Mouse (Mus musculus): Measurements from ENCODE around the gene Gm20696. TPM values are rescaled to one million over a fixed set of nuclear protein-coding genes. Genes with fewer than 3 reads are reported as not detected.

The Gm20696 gene
- total and polyA plus RNA-seq, 3 experiments = 0.59 TPM; not detected in 2

GRCm38 (mm10) chr6:99617415-99617814 lies 49.2 kb downstream of the Gm20696 start:
- no peaks in the 10 kb centered on the region for H3K79me2 ChIP-seq (replicated peaks; ENCODE audit: control insufficient read depth, extremely low read depth, insufficient read depth, poor library complexity, severe bottlenecking)
- no peak overlapping the region for H3K27ac ChIP-seq (ENCODE audit: insufficient read depth, low read depth)
- dilution Hi-C loops (cut with MboI; ENCODE audit: extremely low pct_ligation_motif_present, extremely low pct_unique_long_range_greater_than_20kb, low sequenced_read_pairs) = no loop called here
- no peak overlapping the region for H3K4me2 ChIP-seq (ENCODE audit: insufficient read depth, low read depth, poor library complexity, severe bottlenecking)
- H3K4me3 ChIP-seq (replicated peaks in 1 of 3; ENCODE audit: low read depth in 2 of 3, low read length in 2 of 3, poor library complexity in 1 of 3) = no peak overlapping the region
- peaks cover 0 to 6% of the 10 kb centered on the region in 2 experiments; a peak in 1 of 4 replicates for H3K4me1 ChIP-seq (ENCODE audit: control insufficient read depth in 1 of 2, insufficient read depth in 2 of 2)
- no peaks in the 10 kb centered on the region for H3K27me3 ChIP-seq (replicated peaks)
- DNase-seq (ENCODE audit: extremely low read depth) = no peak
- in situ Hi-C loops (cut with MboI; ENCODE audit: low pct_ligation_motif_present, low pct_unique_long_range_greater_than_20kb, low sequenced_read_pairs) = no loop called here
- H3K36me3 ChIP-seq (replicated peaks in 1 of 2; ENCODE audit: control insufficient read depth in 1 of 2, insufficient read depth in 1 of 2, low read length in 1 of 2) = no peaks in the 10 kb centered on the region
- TF ChIP-seq SMC3 (IDR thresholded peaks at IDR 0.05; ENCODE audit: low read depth, low read length) = no peak
- H3K9me3 ChIP-seq (replicated peaks; ENCODE audit: low read length) = no peaks in the 10 kb centered on the region
- no peak overlapping the region for H3K9ac ChIP-seq (ENCODE audit: insufficient read depth, low read depth)

- no peak for TF ChIP-seq CHD1 (IDR thresholded peaks at IDR 0.05; ENCODE audit: low read depth, low read length)
- no peak for TF ChIP-seq UBTF (IDR thresholded peaks at IDR 0.05; ENCODE audit: low read depth, low read length)
- TF ChIP-seq KAT2A (IDR thresholded peaks at IDR 0.05; ENCODE audit: insufficient replicate concordance, low read length) = no peak
- no peak for TF ChIP-seq PAX5 (IDR thresholded peaks at IDR 0.05; ENCODE audit: low read length)
- TF ChIP-seq HCFC1 (IDR thresholded peaks at IDR 0.05; ENCODE audit: low read depth, low read length) = no peak
- TF ChIP-seq MXI1 (IDR thresholded peaks at IDR 0.05; ENCODE audit: low read depth, low read length) = no peak
- TF ChIP-seq ZC3H11A (IDR thresholded peaks at IDR 0.05; ENCODE audit: low read depth, low read length) = no peak
- TF ChIP-seq GABPA (IDR thresholded peaks at IDR 0.05; ENCODE audit: insufficient replicate concordance, low read depth, low read length) = no peak
- no peak for TF ChIP-seq CHD2 (IDR thresholded peaks at IDR 0.05; ENCODE audit: low read length)
- H3K9me3 ChIP-seq (replicated peaks; ENCODE audit: low read length) = no peaks in the 10 kb centered on the region
- H3K27ac ChIP-seq (ENCODE audit: insufficient read depth, low read depth) = no peak overlapping the region
- no peaks in the 10 kb centered on the region for H3K27me3 ChIP-seq (replicated peaks)
- in situ Hi-C loops (cut with MboI; ENCODE audit: low pct_ligation_motif_present, low pct_unique_long_range_greater_than_20kb, low sequenced_read_pairs) = no loop called here
- no peaks in the 10 kb centered on the region for H3K36me3 ChIP-seq (replicated peaks in 1 of 2; ENCODE audit: control insufficient read depth in 1 of 2, insufficient read depth in 1 of 2, low read length in 1 of 2)
- H3K79me2 ChIP-seq (replicated peaks; ENCODE audit: control insufficient read depth, extremely low read depth, insufficient read depth, poor library complexity, severe bottlenecking) = no peaks in the 10 kb centered on the region
- no peak overlapping the region for H3K4me3 ChIP-seq (replicated peaks in 1 of 3; ENCODE audit: low read depth in 2 of 3, low read length in 2 of 3, poor library complexity in 1 of 3)
- H3K4me2 ChIP-seq (ENCODE audit: insufficient read depth, low read depth, poor library complexity, severe bottlenecking) = no peak overlapping the region
- H3K9ac ChIP-seq (ENCODE audit: insufficient read depth, low read depth) = no peak overlapping the region
- dilution Hi-C loops (cut with MboI; ENCODE audit: extremely low pct_ligation_motif_present, extremely low pct_unique_long_range_greater_than_20kb, low sequenced_read_pairs) = no loop called here
- H3K4me1 ChIP-seq (ENCODE audit: control insufficient read depth in 1 of 2, insufficient read depth in 2 of 2) = peaks cover 0 to 14% of the 10 kb centered on the region in 2 experiments; a peak in 2 of 4 replicates
- no peak for DNase-seq (ENCODE audit: extremely low read depth)
These were observed 51.3 kb downstream of the Gm20696 start for GRCm38 (mm10) chr6:99615272-99615751.

- in situ Hi-C loops (cut with MboI; ENCODE audit: low pct_ligation_motif_present, low pct_unique_long_range_greater_than_20kb, low sequenced_read_pairs) = no loop called here
These were observed 51.9 kb downstream of the Gm20696 start for GRCm38 (mm10) chr6:99614566-99615271.

More at GRCm38 (mm10) chr6:99614566-99615271, 51.9 kb downstream of the Gm20696 start:
- no peak overlapping the region for H3K4me3 ChIP-seq (replicated peaks in 1 of 3; ENCODE audit: low read depth in 2 of 3, low read length in 2 of 3, poor library complexity in 1 of 3)
- H3K4me1 ChIP-seq (ENCODE audit: control insufficient read depth in 1 of 2, insufficient read depth in 2 of 2) = peaks cover 0 to 18% of the 10 kb centered on the region in 2 experiments; a peak in 2 of 4 replicates
- dilution Hi-C loops (cut with MboI; ENCODE audit: extremely low pct_ligation_motif_present, extremely low pct_unique_long_range_greater_than_20kb, low sequenced_read_pairs) = no loop called here
- no peaks in the 10 kb centered on the region for H3K79me2 ChIP-seq (replicated peaks; ENCODE audit: control insufficient read depth, extremely low read depth, insufficient read depth, poor library complexity, severe bottlenecking)
- no peaks in the 10 kb centered on the region for H3K9me3 ChIP-seq (replicated peaks; ENCODE audit: low read length)
- H3K36me3 ChIP-seq (replicated peaks in 1 of 2; ENCODE audit: control insufficient read depth in 1 of 2, insufficient read depth in 1 of 2, low read length in 1 of 2) = no peaks in the 10 kb centered on the region
- no peak for DNase-seq (ENCODE audit: extremely low read depth)
- TF ChIP-seq MXI1 (IDR thresholded peaks at IDR 0.05; ENCODE audit: low read depth, low read length) (no peak), NRF1 (IDR thresholded peaks at IDR 0.05; ENCODE audit: low read depth, low read length) (no peak), JUN (IDR thresholded peaks at IDR 0.05; ENCODE audit: insufficient read depth, low read depth, low read length) (no peak), TBP (conservative IDR thresholded peaks at IDR 0.05; ENCODE audit: low read depth, low read length) (no peak), SIN3A (IDR thresholded peaks at IDR 0.05; ENCODE audit: low read length) (no peak), ZKSCAN1 (IDR thresholded peaks at IDR 0.05; ENCODE audit: borderline replicate concordance, low read depth, low read length) (no peak), KAT2A (IDR thresholded peaks at IDR 0.05; ENCODE audit: insufficient replicate concordance, low read length) (no peak), ZC3H11A (IDR thresholded peaks at IDR 0.05; ENCODE audit: low read depth, low read length) (no peak)
- H3K4me2 ChIP-seq (ENCODE audit: insufficient read depth, low read depth, poor library complexity, severe bottlenecking) = no peak overlapping the region
- no peaks in the 10 kb centered on the region for H3K27me3 ChIP-seq (replicated peaks)
- no peak overlapping the region for H3K27ac ChIP-seq (ENCODE audit: insufficient read depth, low read depth)
- no peak overlapping the region for H3K9ac ChIP-seq (ENCODE audit: insufficient read depth, low read depth)
